Mouse (Mus musculus) kidney, postnatal 0 days (tissue): Measurements from ENCODE around the gene Gpc6. TPM values are rescaled to one million over a fixed set of nuclear protein-coding genes. Genes with fewer than 3 reads are reported as not detected.

Experiments used
- ATAC-seq: fragments of 200-750 bp; cut with Nextera tagmentation; replicated peaks from 2 replicates; pipeline ENCODE4 v1.8.0; 2017; ENCODE audit warnings: low read depth, moderate number of reproducible peaks, moderate TSS enrichment, moderate library complexity; ENCODE audit not compliant: low FRiP score
- DNase-seq: peaks from one replicate; pipeline ENCODE4 v3.0.0-alpha.2; 2016; ENCODE audit warnings: low spot score
- H3K27ac ChIP-seq: fragments of 300-500 bp; sonication (generic); 2 replicates; pipeline ENCODE4 v1.5.1; 2014; ENCODE audit warnings: mild to moderate bottlenecking
- H3K27me3 ChIP-seq: fragments of 300-500 bp; sonication (generic); 2 replicates; pipeline ENCODE4 v1.6.1; 2014; ENCODE audit warnings: low read length, mixed read lengths; ENCODE audit not compliant: insufficient read depth
- H3K36me3 ChIP-seq: fragments of 300-500 bp; sonication (generic); 2 replicates; pipeline ENCODE4 v1.6.1; 2014; ENCODE audit warnings: low read length, mixed read lengths; ENCODE audit not compliant: insufficient read depth
- H3K4me1 ChIP-seq: fragments of 300-500 bp; sonication (generic); replicated peaks from 2 replicates; pipeline ENCODE4 v1.6.1; 2014; ENCODE audit warnings: antibody characterized with exemption, low read length, mixed read lengths; ENCODE audit not compliant: insufficient read depth
- H3K4me2 ChIP-seq: fragments of 300-500 bp; sonication (generic); 2 replicates; pipeline ENCODE4 v1.6.1; 2014; ENCODE audit warnings: mild to moderate bottlenecking, low read length, moderate library complexity, mixed read lengths
- H3K4me3 ChIP-seq: fragments of 300-500 bp; sonication (generic); replicated peaks from 2 replicates; pipeline ENCODE4 v1.5.1; 2014; ENCODE audit warnings: low read depth, low read length
- H3K9ac ChIP-seq: fragments of 300-500 bp; sonication (generic); 2 replicates; pipeline ENCODE4 v1.6.1; 2014; ENCODE audit warnings: low read depth, low read length
- H3K9me3 ChIP-seq: fragments of 300-500 bp; sonication (generic); replicated peaks from 2 replicates; pipeline ENCODE4 v1.6.1; 2016; ENCODE audit warnings: low read length, inconsistent platforms, mixed read lengths
- CTCF ChIP-seq: IDR thresholded peaks from 2 replicates; pipeline ENCODE4 v1.5.1; 2016; ENCODE audit warnings: antibody characterized with exemption, low read depth, mild to moderate bottlenecking, moderate library complexity
- WGBS: fragments of 180-500 bp; shearing (Covaris S2); extraction: QIAGEN DNeasy Blood & Tissue Kit; methylation state at CpG from one replicate; pipeline ENCODE4 v1.1.7; 2014; 5-methylcytosine and 5-hydroxymethylcytosine counted together
- polyA plus RNA-seq: library from polyadenylated mRNA; unstranded; fragments of >200 nt; fragmentation: Nextera tagmentation; extraction: Ambion mirVana; gene quantifications from 2 replicates; pipeline ENCODE4 v1.2.1, GENCODE M21; 2015

Gpc6 gene
- polyA plus RNA-seq, 1 experiment from 2014 or later: 46.4 TPM

DNA sequence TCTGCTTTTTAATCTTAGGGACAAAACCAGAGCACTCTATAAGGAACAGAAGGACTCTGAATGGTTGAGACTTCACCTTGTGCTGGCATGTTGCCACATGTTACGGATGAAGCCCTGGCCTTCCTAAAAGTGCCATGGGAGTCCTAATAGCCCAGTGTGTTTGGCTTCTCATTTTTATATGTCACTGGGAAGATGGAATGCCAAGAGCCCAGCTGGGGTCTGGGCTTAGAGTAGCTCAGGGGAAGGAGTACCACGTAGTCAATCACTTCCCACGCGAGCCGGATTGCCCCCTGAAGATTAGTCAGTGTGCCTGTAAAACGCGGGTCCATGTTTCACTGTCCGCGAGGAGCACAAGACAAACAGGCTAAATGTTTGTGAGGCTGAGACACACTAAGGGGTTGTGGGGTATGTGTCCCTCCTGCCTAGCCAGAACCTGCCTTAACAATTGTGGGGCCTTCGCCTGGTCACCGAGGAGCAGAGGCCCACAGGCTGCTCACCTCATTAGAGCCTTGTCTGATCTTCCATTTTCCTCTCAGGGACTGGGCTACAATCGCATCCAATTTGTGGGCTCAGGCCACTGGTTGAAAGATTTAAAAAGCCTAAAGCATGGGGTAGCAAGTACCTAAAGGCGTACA, 852.9 kb downstream of the Gpc6 start:
- no peak overlapping the region for H3K4me3 ChIP-seq
- H3K27me3 ChIP-seq: no peaks in the 10 kb centered on the region
- H3K36me3 ChIP-seq: no peaks in the 10 kb centered on the region
- no peaks in the 10 kb centered on the region for H3K9me3 ChIP-seq
- H3K9ac ChIP-seq: no peak overlapping the region
- no peak for TF ChIP-seq CTCF
- no peaks in the 10 kb centered on the region for H3K4me1 ChIP-seq
- H3K27ac ChIP-seq: no peak overlapping the region
- 87% methylated on average over 13 of the region's 13 CpGs for WGBS
- ATAC-seq: no peak
- no peak overlapping the region for H3K4me2 ChIP-seq
- no peak for DNase-seq

DNA sequence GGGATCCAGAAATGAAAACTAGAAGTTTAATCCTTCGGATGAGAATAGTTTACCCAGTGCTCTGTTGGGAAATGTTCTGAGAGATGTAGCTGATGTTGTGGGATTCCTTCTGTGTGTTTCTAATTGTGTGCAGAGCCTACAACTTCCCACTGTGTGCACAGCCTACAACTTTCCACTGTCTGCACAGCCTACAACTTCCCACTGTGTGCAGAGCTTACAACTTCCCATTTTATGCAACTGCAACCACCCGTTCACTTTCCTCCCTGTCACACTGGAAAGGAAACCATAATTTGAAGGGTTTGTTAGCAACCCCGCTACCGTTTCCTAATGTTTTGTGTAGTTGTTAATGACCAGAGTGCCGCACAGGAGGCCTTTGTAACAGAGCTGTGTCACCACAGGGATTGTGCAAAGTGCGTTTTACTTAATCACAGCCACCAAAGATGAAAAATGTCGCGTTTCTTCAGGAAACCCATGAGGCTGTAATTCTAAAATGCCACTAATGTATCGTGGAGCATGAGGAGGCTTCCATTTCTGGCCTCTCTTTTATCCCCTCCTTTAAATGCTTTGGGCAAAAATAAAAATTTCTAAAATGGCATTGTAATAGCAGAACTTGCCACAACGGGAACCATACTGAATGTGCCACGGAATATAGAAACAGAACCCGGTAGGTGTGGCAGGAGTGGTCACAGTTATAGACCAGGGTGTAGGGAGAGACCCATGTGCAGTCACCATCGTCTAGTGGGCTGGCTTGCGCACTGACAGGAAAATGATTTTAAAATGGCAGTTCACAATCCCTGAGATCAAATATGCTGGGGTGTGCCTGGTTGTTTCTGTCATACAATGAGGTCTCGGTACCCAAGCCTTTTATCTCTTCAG, 853.7 kb downstream of the Gpc6 start:
- no peaks in the 10 kb centered on the region for H3K4me1 ChIP-seq
- ATAC-seq (no peak), DNase-seq (no peak)
- no peaks in the 10 kb centered on the region for H3K27me3 ChIP-seq
- no peak overlapping the region for H3K9ac ChIP-seq
- no peaks in the 10 kb centered on the region for H3K9me3 ChIP-seq
- H3K4me2 ChIP-seq: no peak overlapping the region
- 83% methylated on average over 15 of the region's 15 CpGs for WGBS
- no peaks in the 10 kb centered on the region for H3K36me3 ChIP-seq
- H3K27ac ChIP-seq: no peak overlapping the region
- H3K4me3 ChIP-seq: no peak overlapping the region
- TF ChIP-seq CTCF: no peak

DNA sequence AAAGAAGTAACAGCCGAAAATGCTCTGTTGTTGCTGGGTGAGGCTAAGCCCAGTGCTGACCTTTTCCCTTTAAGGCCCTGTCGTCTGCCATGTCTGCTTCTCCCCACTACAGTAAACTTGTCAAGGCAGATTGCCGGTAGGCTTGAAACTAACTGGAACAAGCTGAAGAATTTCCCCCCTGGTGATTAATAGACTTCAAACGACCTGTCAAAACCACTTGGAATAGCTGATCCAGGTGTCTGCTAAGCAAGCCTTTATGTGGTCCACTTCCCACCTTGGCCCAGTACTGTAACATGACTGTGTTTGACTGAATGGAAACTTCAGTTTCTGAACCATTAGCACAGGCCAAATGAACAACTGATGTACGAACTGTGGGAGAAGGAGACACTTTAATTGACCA, 856.6 kb downstream of the Gpc6 start:
- 49% methylated on average over 5 of the region's 5 CpGs for WGBS

DNA sequence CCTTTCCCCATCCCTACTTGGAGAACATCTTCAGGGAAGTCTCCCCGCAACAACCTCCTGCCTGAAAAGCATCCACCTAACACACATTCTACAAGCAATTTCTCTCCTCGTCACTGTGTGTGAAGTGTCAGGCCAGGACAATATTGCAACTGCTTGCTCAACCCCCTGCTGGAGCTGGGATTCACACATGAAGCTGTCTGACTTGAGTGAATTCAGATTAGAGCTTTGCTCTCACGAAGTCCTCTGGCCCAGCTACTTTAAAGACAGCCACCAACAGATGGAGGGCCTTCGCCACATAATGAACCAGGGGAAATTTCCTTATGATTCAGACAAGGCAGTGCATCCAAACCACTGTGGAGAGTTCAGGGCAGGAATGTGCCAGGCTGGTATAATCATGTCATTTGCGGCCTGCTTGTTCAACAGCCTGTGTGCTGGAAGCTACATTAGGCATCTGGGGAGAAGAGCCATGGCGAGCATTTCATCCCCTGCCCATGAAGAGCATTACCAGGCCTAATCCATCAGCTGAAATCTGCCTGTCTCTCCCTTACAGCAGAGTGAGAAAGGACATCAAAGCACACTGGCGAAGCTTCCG, 858.7 kb downstream of the Gpc6 start:
- no peaks in the 10 kb centered on the region for H3K36me3 ChIP-seq
- no peak for DNase-seq
- WGBS: 83% methylated on average over 8 of the region's 8 CpGs
- no peaks in the 10 kb centered on the region for H3K27me3 ChIP-seq
- TF ChIP-seq CTCF: no peak
- ATAC-seq: no peak
- no peak overlapping the region for H3K4me2 ChIP-seq
- H3K9ac ChIP-seq: no peak overlapping the region
- H3K27ac ChIP-seq: no peak overlapping the region
- no peaks in the 10 kb centered on the region for H3K9me3 ChIP-seq
- no peak overlapping the region for H3K4me3 ChIP-seq
- H3K4me1 ChIP-seq: no peaks in the 10 kb centered on the region

More for the DNA sequence above, 856.6 kb downstream of the Gpc6 start:
- H3K36me3 ChIP-seq: no peaks in the 10 kb centered on the region
- no peak for DNase-seq
- H3K4me1 ChIP-seq: no peaks in the 10 kb centered on the region
- no peaks in the 10 kb centered on the region for H3K27me3 ChIP-seq
- H3K9ac ChIP-seq: no peak overlapping the region
- no peak for ATAC-seq
- H3K9me3 ChIP-seq: no peaks in the 10 kb centered on the region
- H3K4me2 ChIP-seq: no peak overlapping the region
- H3K27ac ChIP-seq: no peak overlapping the region
- H3K4me3 ChIP-seq: no peak overlapping the region
- TF ChIP-seq CTCF: no peak

DNA sequence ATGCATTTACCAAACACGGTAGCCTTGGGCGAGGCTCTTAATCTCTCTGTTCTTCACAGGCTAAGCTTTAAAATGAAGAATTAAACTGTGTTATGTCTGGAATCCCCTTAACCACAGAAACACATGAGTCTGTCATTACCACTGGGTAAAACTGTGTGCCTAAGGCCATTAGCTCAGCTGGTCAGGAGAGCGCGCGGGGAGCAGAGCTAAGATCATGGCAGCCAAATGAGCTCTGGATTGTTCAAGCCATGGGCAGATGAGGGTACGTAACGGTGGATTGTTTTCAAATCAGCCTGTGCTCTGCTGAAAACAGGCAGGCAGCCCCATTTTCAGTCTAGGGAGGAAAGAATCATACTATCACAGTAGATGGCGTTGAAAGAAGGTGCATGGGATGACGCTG, 859.8 kb downstream of the Gpc6 start:
- 89% methylated on average over 9 of the region's 9 CpGs for WGBS
- H3K9me3 ChIP-seq: no peaks in the 10 kb centered on the region
- H3K4me3 ChIP-seq: no peak overlapping the region
- no peak overlapping the region for H3K27ac ChIP-seq
- no peak overlapping the region for H3K4me2 ChIP-seq
- no peaks in the 10 kb centered on the region for H3K36me3 ChIP-seq
- no peaks in the 10 kb centered on the region for H3K27me3 ChIP-seq
- DNase-seq: no peak
- no peak for ATAC-seq
- no peak overlapping the region for H3K9ac ChIP-seq
- no peak for TF ChIP-seq CTCF
- H3K4me1 ChIP-seq: no peaks in the 10 kb centered on the region

GRCm38 (mm10) chr14:117785507-117786085, 860.5 kb downstream of the Gpc6 start:
- Histone ChIP-seq H3K4me1 (no peaks in the 10 kb centered on the region), H3K9ac (no peak overlapping the region), H3K27ac (no peak overlapping the region), H3K4me3 (no peak overlapping the region), H3K9me3 (no peaks in the 10 kb centered on the region), H3K4me2 (no peak overlapping the region), H3K27me3 (no peaks in the 10 kb centered on the region), H3K36me3 (no peaks in the 10 kb centered on the region)
- no peak for DNase-seq
- WGBS: 54% methylated on average over 15 of the region's 15 CpGs
- TF ChIP-seq CTCF: no peak
- ATAC-seq: no peak
